Mouse (Mus musculus) ES-Bruce4 (cell line): ENCODE results near the gene March7.

Source experiments
- CTCF ChIP-seq: IDR thresholded peaks from one replicate; pipeline ENCODE4 v1.8.1; 2011; ENCODE audit warnings: low read depth, low read length
- EP300 ChIP-seq: IDR thresholded peaks from 2 replicates; pipeline ENCODE4 v1.6.1; 2011; ENCODE audit warnings: low read depth, low read length; ENCODE audit not compliant: insufficient read depth

DNA sequence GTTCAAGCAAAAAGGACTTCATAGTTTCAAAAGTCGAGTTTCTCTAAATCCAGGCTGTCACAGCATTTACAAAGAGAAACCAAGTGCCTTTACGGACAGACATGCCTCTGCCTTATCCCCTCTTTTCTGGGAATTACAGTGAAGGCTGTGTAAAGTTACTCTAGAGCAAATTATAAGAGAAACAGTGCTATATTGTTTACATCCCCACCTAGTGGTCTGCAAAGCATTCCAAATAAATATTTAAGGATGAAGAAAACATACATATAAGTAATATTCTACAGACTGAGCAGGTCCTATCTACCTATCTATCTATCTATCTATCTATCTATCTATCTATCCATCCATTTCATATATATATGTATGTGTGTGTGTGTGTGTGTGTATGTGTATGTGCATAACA lies 28.0 kb upstream of the March7 start:
- TF ChIP-seq CTCF: no peak
- TF ChIP-seq EP300: no peak
